Mouse (Mus musculus): ENCODE measurements around the gene Ankfy1. TPM values are rescaled to one million over a fixed set of nuclear protein-coding genes. Genes with fewer than 3 reads are reported as not detected.

Ankfy1 gene
- polyA plus RNA-seq, 1 experiment from 2014 or later: 11.3 TPM

Small RNAs within 50 kb of the gene (microRNA-seq; reads per million reads assigned to microRNA genes)
- gene Gm25678: not detected

Other genes with a start within 250 kb of the Ankfy1 start
- 62.3 and 68.2 TPM in 2 replicates for gene Mybbp1a, start 248.7 kb upstream of the Ankfy1 start, polyA plus RNA-seq (2015; fragmentation: Nextera tagmentation; extraction: Ambion mirVana)
- gene Spns2, start 200.1 kb upstream of the Ankfy1 start, polyA plus RNA-seq (2015; fragmentation: Nextera tagmentation; extraction: Ambion mirVana): 3.7 and 5.7 TPM in 2 replicates
- gene Spns3, start 139.5 kb upstream of the Ankfy1 start, polyA plus RNA-seq (2015; fragmentation: Nextera tagmentation; extraction: Ambion mirVana): 1.6 TPM in 2 replicates
- 20.9 and 21.8 TPM in 2 replicates for gene Ube2g1, start 82.7 kb upstream of the Ankfy1 start, polyA plus RNA-seq (2015; fragmentation: Nextera tagmentation; extraction: Ambion mirVana)
- 4.3 and 4.5 TPM in 2 replicates for gene Cyb5d2, start 106.1 kb downstream of the Ankfy1 start, polyA plus RNA-seq (2015; fragmentation: Nextera tagmentation; extraction: Ambion mirVana)
- 3.5 and 4.2 TPM in 2 replicates for gene Zzef1, start 106.2 kb downstream of the Ankfy1 start, polyA plus RNA-seq (2015; fragmentation: Nextera tagmentation; extraction: Ambion mirVana)

Data from liver, embryonic 16.5 days (tissue).